In genomic region chr3:89417131-89417530, GRCm38 (mm10) we compare ENCODE assay signal across 9 mouse cellular contexts. TPM values are rescaled to one million over a fixed set of nuclear protein-coding genes. Genes with fewer than 3 reads are reported as not detected.
DNase-seq lines count a peak whose midpoint lies in the region; ATAC-seq and TF ChIP-seq lines count a peak whose summit lies in the region.
"Had no signal": no experiment of that assay in that cellular context is flagged by ENCODE, and none has a peak within 500 bp of the region (broad histone marks: within the 10 kb centered on the region; RNA-seq: fewer than 3 reads in every experiment).

No protein-coding gene starts in this region.

- no peaks in the 10 kb centered on the region for H3K27me3 ChIP-seq in neural tube, embryonic 11.5 days (ENCODE audit: control insufficient read depth, insufficient read depth, low read length)
- no peaks in the 10 kb centered on the region for H3K27me3 ChIP-seq in forebrain, embryonic 14.5 days (replicated peaks; ENCODE audit: control insufficient read depth, insufficient read depth, low read length)
- H3K27me3 ChIP-seq in liver, embryonic 12.5 days (replicated peaks): no peaks in the 10 kb centered on the region
- no peaks in the 10 kb centered on the region for H3K27me3 ChIP-seq in stomach, postnatal 0 days (ENCODE audit: control insufficient read depth, insufficient read depth, low read length)

- H3K36me3 ChIP-seq in neural tube, embryonic 11.5 days (ENCODE audit: control insufficient read depth, insufficient read depth, low read length): peaks cover 6% of the 10 kb centered on the region; the same call in 1 of the 2 replicates
- H3K36me3 ChIP-seq in forebrain, embryonic 14.5 days (ENCODE audit: control insufficient read depth, insufficient read depth, low read length): peaks cover 23% of the 10 kb centered on the region
- peaks cover 39% of the 10 kb centered on the region for H3K36me3 ChIP-seq in liver, embryonic 12.5 days
- peaks cover 3% of the 10 kb centered on the region; the same call in 1 of the 2 replicates for H3K36me3 ChIP-seq in stomach, postnatal 0 days (ENCODE audit: control insufficient read depth, insufficient read depth, low read length)

- DNase-seq in neural tube, embryonic 11.5 days (ENCODE audit: low spot score): no peak
- no peak for DNase-seq in neural tube, embryonic 10.5 days (ENCODE audit: extremely low spot score, low spot score)
- DNase-seq in forebrain, embryonic 14.5 days (ENCODE audit: low spot score): no peak
- no peak for DNase-seq in stomach, postnatal 0 days (ENCODE audit: low spot score)
- DNase-seq in cerebellum, adult 18-20 months: no peak
- DNase-seq in retina, postnatal 1 day: no peak
- DNase-seq in ovary, adult 18-20 months (ENCODE audit: low spot score): no peak
- DNase-seq: layer of hippocampus, postnatal 36 days had no signal

- peaks cover 24% of the 10 kb centered on the region for H3K4me1 ChIP-seq in neural tube, embryonic 11.5 days (ENCODE audit: control insufficient read depth, insufficient read depth, low read length)
- H3K4me1 ChIP-seq in forebrain, embryonic 14.5 days (ENCODE audit: control insufficient read depth, insufficient read depth, low read length): peaks cover 20% of the 10 kb centered on the region
- H3K4me1 ChIP-seq in liver, embryonic 12.5 days: peaks cover 50% of the 10 kb centered on the region
- peaks cover 6% of the 10 kb centered on the region for H3K4me1 ChIP-seq in stomach, postnatal 0 days (replicated peaks; ENCODE audit: control insufficient read depth, insufficient read depth)

- no peak for TF ChIP-seq EP300 in stomach, postnatal 0 days (optimal IDR thresholded peaks at IDR 0.05)

- H3K9ac ChIP-seq in neural tube, embryonic 11.5 days (ENCODE audit: low read length): peak overlapping the region; percentile 49
- H3K9ac ChIP-seq in forebrain, embryonic 14.5 days (ENCODE audit: low read length): peak overlapping the region; percentile 64
- peak overlapping the region; percentile 78 for H3K9ac ChIP-seq in liver, embryonic 12.5 days
- H3K9ac ChIP-seq in stomach, postnatal 0 days (ENCODE audit: low read length): no peak overlapping the region; the same call in 1 of the 2 replicates

- peak overlapping the region; percentile 53 for H3K4me3 ChIP-seq in neural tube, embryonic 11.5 days (ENCODE audit: low read depth, low read length)
- peak overlapping the region; percentile 48 for H3K4me3 ChIP-seq in forebrain, embryonic 14.5 days (ENCODE audit: low read depth, low read length)
- peak overlapping the region; percentile 75 for H3K4me3 ChIP-seq in liver, embryonic 12.5 days
- H3K4me3 ChIP-seq in stomach, postnatal 0 days (ENCODE audit: low read depth, low read length): peak overlapping the region; percentile 69

- TF ChIP-seq CTCF in stomach, postnatal 0 days (IDR thresholded peaks at IDR 0.05; ENCODE audit: low read depth): no peak

- 34% methylated on average over 2 of the region's 2 CpGs for WGBS in neural tube, embryonic 11.5 days
- WGBS in forebrain, embryonic 14.5 days: 30% methylated on average over 2 of the region's 2 CpGs
- 23% methylated on average over 2 of the region's 2 CpGs for WGBS in liver, embryonic 12.5 days (ENCODE audit: insufficient replicate concordance)
- 23% methylated on average over 2 of the region's 2 CpGs for WGBS in stomach, postnatal 0 days

- H3K27ac ChIP-seq in neural tube, embryonic 11.5 days (ENCODE audit: low read depth, low read length): 0 out of 2 replicates have a peak overlapping the region, but pooled peaks have one; percentile 47
- H3K27ac ChIP-seq in forebrain, embryonic 14.5 days (ENCODE audit: low read depth, low read length): no peak overlapping the region
- peak overlapping the region; percentile 94 for H3K27ac ChIP-seq in liver, embryonic 12.5 days
- H3K27ac ChIP-seq in stomach, postnatal 0 days (replicated peaks): no peak overlapping the region

- no peak for ATAC-seq in neural tube, embryonic 11.5 days (ENCODE audit: insufficient read depth, low FRiP score, low TSS enrichment)
- ATAC-seq in forebrain, embryonic 14.5 days: no peak
- no peak for ATAC-seq in liver, embryonic 12.5 days
- no peak for ATAC-seq in stomach, postnatal 0 days (ENCODE audit: low FRiP score, low TSS enrichment)

- peak overlapping the region; percentile 77 for H3K4me2 ChIP-seq in neural tube, embryonic 11.5 days (ENCODE audit: low read depth)
- H3K4me2 ChIP-seq in forebrain, embryonic 14.5 days (ENCODE audit: low read length): peak overlapping the region; percentile 81
- peak overlapping the region; percentile 97 for H3K4me2 ChIP-seq in liver, embryonic 12.5 days
- peak overlapping the region; percentile 68 for H3K4me2 ChIP-seq in stomach, postnatal 0 days (replicated peaks; ENCODE audit: low read depth)

- no peaks in the 10 kb centered on the region for H3K9me3 ChIP-seq in neural tube, embryonic 11.5 days (ENCODE audit: control insufficient read depth, low read length)
- no peaks in the 10 kb centered on the region for H3K9me3 ChIP-seq in forebrain, embryonic 14.5 days (replicated peaks; ENCODE audit: control insufficient read depth, low read length)
- 0 out of 2 replicates have a peak, but pooled peaks cover 4% of the 10 kb centered on the region for H3K9me3 ChIP-seq in liver, embryonic 12.5 days (replicated peaks)
- H3K9me3 ChIP-seq in stomach, postnatal 0 days (ENCODE audit: control insufficient read depth, low read length): no peaks in the 10 kb centered on the region

RNA-seq across cellular contexts. Expression of gene Cks1b, which starts 1.1 kb away (rescaled TPM):
- 432 and 463 TPM in 2 replicates for polyA plus RNA-seq in neural tube, embryonic 11.5 days (2014; fragmentation: Nextera tagmentation; extraction: Ambion mirVana)
- 200 and 269 TPM in 2 replicates for polyA plus RNA-seq in forebrain, embryonic 14.5 days (2014; fragmentation: Nextera tagmentation; extraction: Ambion mirVana)
- 310 and 316 TPM in 2 replicates for polyA plus RNA-seq in liver, embryonic 12.5 days (2016; fragmentation: Nextera tagmentation; extraction: Ambion mirVana)
- polyA plus RNA-seq in stomach, postnatal 0 days (2015; fragmentation: Nextera tagmentation; extraction: Ambion mirVana): 158 and 179 TPM in 2 replicates

RNA-seq across cellular contexts. Expression of gene Shc1, which starts 1.1 kb away (rescaled TPM):
- polyA plus RNA-seq in neural tube, embryonic 11.5 days (2014; fragmentation: Nextera tagmentation; extraction: Ambion mirVana): 43.9 and 48.0 TPM in 2 replicates
- polyA plus RNA-seq in forebrain, embryonic 14.5 days (2014; fragmentation: Nextera tagmentation; extraction: Ambion mirVana): 9.9 and 11.8 TPM in 2 replicates
- 56.8 and 63.3 TPM in 2 replicates for polyA plus RNA-seq in liver, embryonic 12.5 days (2016; fragmentation: Nextera tagmentation; extraction: Ambion mirVana)
- polyA plus RNA-seq in stomach, postnatal 0 days (2015; fragmentation: Nextera tagmentation; extraction: Ambion mirVana): 42.6 and 49.0 TPM in 2 replicates

RNA-seq across cellular contexts. Expression of gene Flad1, which starts 5.5 kb away (rescaled TPM):
- polyA plus RNA-seq in neural tube, embryonic 11.5 days (2014; fragmentation: Nextera tagmentation; extraction: Ambion mirVana): 29.4 and 30.9 TPM in 2 replicates
- 34.9 and 41.0 TPM in 2 replicates for polyA plus RNA-seq in forebrain, embryonic 14.5 days (2014; fragmentation: Nextera tagmentation; extraction: Ambion mirVana)
- polyA plus RNA-seq in liver, embryonic 12.5 days (2016; fragmentation: Nextera tagmentation; extraction: Ambion mirVana): 21.6 and 22.9 TPM in 2 replicates
- 20.9 and 22.6 TPM in 2 replicates for polyA plus RNA-seq in stomach, postnatal 0 days (2015; fragmentation: Nextera tagmentation; extraction: Ambion mirVana)

RNA-seq across cellular contexts. Expression of gene Pygo2, which starts 12.9 kb away (rescaled TPM):
- polyA plus RNA-seq in neural tube, embryonic 11.5 days (2014; fragmentation: Nextera tagmentation; extraction: Ambion mirVana): 55.7 and 59.8 TPM in 2 replicates
- 35.2 and 41.1 TPM in 2 replicates for polyA plus RNA-seq in forebrain, embryonic 14.5 days (2014; fragmentation: Nextera tagmentation; extraction: Ambion mirVana)
- 22.7 and 23.1 TPM in 2 replicates for polyA plus RNA-seq in liver, embryonic 12.5 days (2016; fragmentation: Nextera tagmentation; extraction: Ambion mirVana)
- polyA plus RNA-seq in stomach, postnatal 0 days (2015; fragmentation: Nextera tagmentation; extraction: Ambion mirVana): 18.0 and 21.3 TPM in 2 replicates

RNA-seq across cellular contexts. Expression of gene Lenep, which starts 14.5 kb away (rescaled TPM):
- 0.13 and 0.73 TPM in 2 replicates for polyA plus RNA-seq in neural tube, embryonic 11.5 days (2014; fragmentation: Nextera tagmentation; extraction: Ambion mirVana)
- not detected in 2 replicates for polyA plus RNA-seq in forebrain, embryonic 14.5 days (2014; fragmentation: Nextera tagmentation; extraction: Ambion mirVana)
- not detected in 2 replicates for polyA plus RNA-seq in liver, embryonic 12.5 days (2016; fragmentation: Nextera tagmentation; extraction: Ambion mirVana)
- polyA plus RNA-seq in stomach, postnatal 0 days (2015; fragmentation: Nextera tagmentation; extraction: Ambion mirVana): not detected in 2 replicates

Comparison
In these comparisons a context has a peak if more than half of its experiments do, and no peak if none do; other contexts are left out.
1. H3K27ac ChIP-seq: peak in neural tube, embryonic 11.5 days (single experiment) and liver, embryonic 12.5 days (single experiment); none in forebrain, embryonic 14.5 days (single experiment) and stomach, postnatal 0 days (single experiment).
2. Peak in every context shown above with its lines, with median percentiles within 50 percentile points of each other: H3K4me2 ChIP-seq and H3K4me3 ChIP-seq.